Mouse (Mus musculus): ENCODE measurements around the gene Cyp1a1.

The Cyp1a1 gene

GRCm38 (mm10) chr9:57687751-57688150, at the start of gene Cyp1a1:
TSS of gene Cyp1a1 (plus strand) at chr9:57687928.
- no peak for DNase-seq (ENCODE audit: low spot score)

- peak; percentile 54 for DNase-seq (ENCODE audit: low spot score)
Observed at GRCm38 (mm10) chr9:57638651-57639459, 48.9 kb upstream of the Cyp1a1 start.

GRCm38 (mm10) chr9:57639661-57640328, 47.9 kb upstream of the Cyp1a1 start:
- no peak for DNase-seq (ENCODE audit: low spot score)

DNA sequence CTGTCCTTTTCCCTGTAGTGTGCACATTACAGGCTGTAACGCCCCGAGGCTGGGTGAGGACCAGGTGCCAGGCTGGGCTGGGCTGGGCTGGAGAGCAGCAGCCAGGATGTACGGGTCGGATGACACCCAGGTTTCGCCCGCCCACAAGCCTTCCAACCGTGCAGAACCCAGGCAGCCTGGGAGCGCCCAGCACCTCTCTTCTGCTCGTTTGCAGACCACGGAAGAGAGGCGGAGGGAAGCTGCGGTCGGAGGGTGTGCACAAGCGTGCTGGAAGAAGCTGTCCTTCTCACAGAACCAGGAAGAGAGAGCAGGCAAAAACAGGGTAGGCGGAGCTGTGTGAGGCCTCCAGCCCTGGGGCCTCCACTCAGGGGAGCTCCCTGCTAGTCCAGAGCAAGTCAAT, 47.3 kb upstream of the Cyp1a1 start:
- DNase-seq (ENCODE audit: low spot score), result peak; percentile 42

DNA sequence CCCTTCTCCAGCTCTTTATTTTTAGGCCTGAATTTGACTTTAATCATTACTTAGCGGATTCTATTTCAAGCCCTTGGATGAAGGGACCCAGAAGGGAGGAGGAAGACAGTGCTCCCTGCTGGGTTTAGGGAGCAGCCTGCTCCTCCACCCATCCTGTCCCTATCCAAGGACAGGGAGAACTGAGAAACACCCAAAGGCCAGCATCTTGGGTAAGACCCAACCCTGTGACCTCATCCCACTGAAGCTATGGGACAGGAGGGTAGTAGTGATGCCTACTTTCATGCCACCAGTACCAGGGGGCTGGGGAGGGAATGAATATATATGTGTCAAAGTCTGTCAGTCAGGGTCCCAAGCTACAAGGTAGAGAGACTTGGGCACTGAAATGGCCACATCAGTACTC, 46.7 kb upstream of the Cyp1a1 start:
- no peak for DNase-seq (ENCODE audit: low spot score)

- DNase-seq (ENCODE audit: low spot score), result no peak
Observed at GRCm38 (mm10) chr9:57641775-57642550, 45.8 kb upstream of the Cyp1a1 start.

DNA sequence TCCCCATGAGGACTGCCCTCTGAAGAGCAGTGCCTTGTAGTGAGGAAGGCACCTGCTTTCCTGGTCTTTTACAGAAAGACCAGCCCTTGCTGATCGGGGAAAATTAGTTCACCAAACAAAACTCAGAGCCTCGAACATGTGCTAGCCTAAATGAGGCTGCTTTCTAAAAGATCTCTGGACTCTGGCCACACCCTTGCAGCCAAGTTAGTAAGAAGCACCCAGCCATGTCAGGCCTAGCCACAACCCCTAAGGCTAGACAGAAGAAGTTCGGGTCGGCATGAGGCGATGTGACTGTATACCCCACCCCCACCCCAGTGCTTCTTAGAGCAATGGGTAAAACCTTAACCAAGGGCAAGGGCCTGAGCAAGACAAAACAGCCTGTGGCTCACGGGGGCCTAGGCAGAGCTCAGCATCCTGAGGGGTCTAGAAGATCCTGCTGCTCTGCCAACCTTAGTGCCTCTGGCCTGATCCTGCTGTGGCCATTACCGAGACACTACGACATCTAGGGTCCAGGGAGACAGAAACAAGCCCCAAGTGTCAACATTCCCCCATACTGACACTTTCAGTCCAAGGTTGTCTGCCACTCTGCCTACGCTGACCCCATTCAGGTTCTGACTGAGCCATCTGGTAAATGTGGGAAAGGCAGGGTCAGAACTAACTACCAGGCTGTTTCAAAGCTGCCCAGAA, 44.4 kb upstream of the Cyp1a1 start:
- no peak for DNase-seq (ENCODE audit: low spot score)

GRCm38 (mm10) chr9:57643856-57644180, 43.9 kb upstream of the Cyp1a1 start:
- no peak for DNase-seq (ENCODE audit: low spot score)

DNA sequence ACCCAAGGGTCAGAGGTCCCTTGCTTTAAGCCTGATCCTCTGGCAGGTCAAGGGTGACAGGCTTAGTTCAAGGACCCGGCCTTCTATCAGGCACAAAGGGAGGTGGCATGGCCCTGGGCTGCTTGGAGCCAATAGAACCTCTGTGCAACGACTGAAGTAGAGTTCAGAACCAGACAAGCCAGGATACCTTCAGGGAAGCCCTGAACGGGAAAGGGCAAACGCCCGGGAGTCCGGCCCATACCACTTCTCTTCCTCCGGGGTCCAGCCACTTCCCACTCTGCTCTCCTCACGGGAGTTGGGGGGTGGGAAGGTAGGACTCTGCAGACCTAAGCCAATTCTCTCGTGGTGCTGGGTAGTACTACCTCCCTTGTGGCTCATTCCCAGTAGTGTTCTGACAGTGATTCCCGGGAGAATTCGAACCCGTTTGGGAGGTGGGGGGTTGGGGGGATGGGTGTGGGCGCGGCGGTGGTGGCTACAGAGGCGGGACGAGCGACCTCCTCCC, 43.2 kb upstream of the Cyp1a1 start:
- no peak for DNase-seq (ENCODE audit: low spot score)

GRCm38 (mm10) chr9:57644944-57645893, 42.5 kb upstream of the Cyp1a1 start:
- DNase-seq (ENCODE audit: low spot score), result peak; percentile 96

GRCm38 (mm10) chr9:57646551-57647103, 41.1 kb upstream of the Cyp1a1 start:
- no peak for DNase-seq (ENCODE audit: low spot score)

GRCm38 (mm10) chr9:57647286-57648108, 40.2 kb upstream of the Cyp1a1 start:
- no peak for DNase-seq (ENCODE audit: low spot score)

DNA sequence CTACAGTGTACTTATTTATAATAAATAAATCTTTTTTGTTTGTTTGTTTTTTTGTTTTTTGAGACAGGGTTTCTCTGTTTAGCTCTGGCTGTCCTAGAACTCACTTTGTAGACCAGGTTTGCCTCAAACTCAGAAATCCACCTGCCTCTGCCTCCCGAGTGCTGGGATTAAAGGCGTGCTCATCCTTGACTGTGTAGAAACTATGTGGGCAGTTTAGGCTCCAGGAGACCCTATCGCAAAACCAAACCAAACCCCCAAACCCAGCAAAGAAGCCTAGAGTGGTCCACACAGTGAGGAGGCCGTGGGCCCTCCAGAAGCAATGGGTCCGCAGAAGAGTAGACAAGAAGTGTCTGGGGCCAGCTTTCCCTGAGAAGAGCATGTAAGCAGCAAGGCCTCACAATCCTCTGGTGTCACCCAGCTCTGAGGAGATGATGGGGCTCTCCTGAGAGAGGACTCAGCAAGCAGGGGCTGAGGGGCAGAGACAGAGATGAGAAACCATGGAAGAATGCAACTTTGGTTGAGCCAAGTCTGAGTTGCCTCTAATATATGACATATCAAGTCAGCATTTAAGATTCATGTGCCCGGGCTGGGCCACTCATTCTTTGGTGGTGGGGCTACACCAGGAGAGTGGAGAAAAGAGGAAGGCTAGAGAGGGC, 37.5 kb upstream of the Cyp1a1 start:
- DNase-seq (ENCODE audit: low spot score), result no peak

GRCm38 (mm10) chr9:57650786-57651311, 36.9 kb upstream of the Cyp1a1 start:
- DNase-seq (ENCODE audit: low spot score), result no peak

DNA sequence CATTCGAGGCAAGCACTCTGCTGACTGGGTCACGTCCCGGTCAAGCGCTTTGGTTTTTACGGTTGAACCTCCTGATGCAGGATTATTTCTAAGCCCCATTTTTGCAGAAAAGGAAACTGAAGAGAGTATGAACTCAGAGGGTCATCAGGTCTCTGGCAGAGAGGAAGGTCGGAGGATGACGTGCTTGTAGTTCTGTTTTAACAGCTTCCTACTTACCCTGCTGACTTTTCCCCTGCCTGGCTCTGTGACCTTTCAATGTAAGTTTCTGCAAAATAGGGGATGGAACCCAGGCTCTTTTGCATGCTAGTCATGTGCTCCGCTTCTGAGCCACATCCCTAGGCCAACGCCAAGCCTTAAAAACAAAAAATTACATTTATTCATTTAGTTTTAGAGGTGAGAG, 35.4 kb upstream of the Cyp1a1 start:
- DNase-seq (ENCODE audit: low spot score), result no peak

GRCm38 (mm10) chr9:57652855-57653254, 34.9 kb upstream of the Cyp1a1 start:
- no peak for DNase-seq (ENCODE audit: low spot score)

DNA sequence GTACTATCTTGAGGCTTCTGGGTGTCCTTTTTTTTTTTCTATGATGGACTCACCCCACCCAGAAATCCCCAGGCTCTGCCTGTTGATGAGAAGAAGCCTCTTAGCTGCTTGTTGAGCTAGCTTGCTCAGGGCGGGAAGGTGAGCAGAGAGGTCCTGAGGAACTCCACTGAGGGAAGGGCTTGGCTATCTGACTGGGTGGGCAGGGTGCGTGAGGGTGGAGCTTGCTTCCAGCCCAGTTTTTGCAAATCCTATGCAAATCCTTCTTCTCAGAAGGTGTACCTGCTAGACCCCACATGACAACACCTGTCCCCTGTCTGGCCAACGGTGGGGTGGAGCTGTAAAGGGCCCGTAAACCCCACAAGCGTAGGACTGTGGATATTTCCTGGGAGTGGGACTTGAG, 34.4 kb upstream of the Cyp1a1 start, which contains the start of gene Csk:
Gene Csk, minus strand, starts transcription at position 349 of the 400 bp plus-strand sequence.
- DNase-seq (ENCODE audit: low spot score), result no peak

DNA sequence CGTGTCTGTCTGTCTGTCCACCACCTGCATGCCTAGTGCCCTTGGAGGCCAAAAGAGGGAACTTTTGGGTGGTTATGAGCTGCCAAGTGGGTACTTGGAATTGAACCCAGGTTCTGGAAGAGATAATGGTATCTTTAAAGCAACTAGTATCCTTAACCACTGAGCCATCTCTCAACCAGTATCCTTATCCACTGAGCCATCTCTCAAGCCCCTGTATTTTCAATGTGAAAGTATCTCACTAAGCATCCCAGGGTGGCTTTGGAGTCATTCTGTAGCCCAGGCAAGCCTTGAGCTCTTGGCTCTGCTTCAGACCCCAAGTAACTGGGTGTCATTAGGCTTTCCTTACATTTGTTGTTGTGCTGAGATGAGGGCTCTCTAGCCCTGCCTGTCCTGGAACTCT, 32.8 kb upstream of the Cyp1a1 start:
- DNase-seq (ENCODE audit: low spot score), result no peak

- peak; percentile 92 for DNase-seq (ENCODE audit: low spot score)
Observed at GRCm38 (mm10) chr9:57655749-57656148, 32.0 kb upstream of the Cyp1a1 start.
